Mouse (Mus musculus) hindbrain, embryonic 10.5 days (tissue): ENCODE measurements around the gene Prkn. TPM values are rescaled to one million over a fixed set of nuclear protein-coding genes. Genes with fewer than 3 reads are reported as not detected.

Experiments used
- DNase-seq: peaks from one replicate; pipeline ENCODE4 v3.0.0-alpha.2; 2017; ENCODE audit warnings: low spot score
- H3K27ac ChIP-seq: fragments of 300-500 bp; sonication (generic); 2 replicates; pipeline ENCODE4 v1.5.1; 2016; ENCODE audit warnings: mild to moderate bottlenecking, moderate library complexity
- H3K27me3 ChIP-seq: fragments of 300-500 bp; sonication (generic); 2 replicates; pipeline ENCODE4 v1.6.1; 2016; ENCODE audit warnings: mild to moderate bottlenecking; ENCODE audit not compliant: poor library complexity, insufficient read depth, severe bottlenecking
- H3K36me3 ChIP-seq: fragments of 300-500 bp; sonication (generic); 2 replicates; pipeline ENCODE4 v1.6.1; 2016; ENCODE audit warnings: mild to moderate bottlenecking, moderate library complexity
- H3K4me1 ChIP-seq: fragments of 300-500 bp; sonication (generic); replicated peaks from 2 replicates; pipeline ENCODE4 v1.6.1; 2016; ENCODE audit warnings: mild to moderate bottlenecking
- H3K4me3 ChIP-seq: fragments of 300-500 bp; sonication (generic); 2 replicates; pipeline ENCODE4 v1.5.1; 2016; ENCODE audit warnings: mild to moderate bottlenecking, moderate library complexity
- H3K9me3 ChIP-seq: fragments of 300-500 bp; sonication (generic); 2 replicates; pipeline ENCODE4 v1.6.1; 2016; ENCODE audit warnings: mild to moderate bottlenecking, moderate library complexity
- WGBS: fragments of 180-500 bp; shearing (Covaris S2); methylation state at CpG from one replicate; pipeline ENCODE4 v1.1.7; 2016; 5-methylcytosine and 5-hydroxymethylcytosine counted together
- polyA plus RNA-seq: library from polyadenylated mRNA; unstranded; fragments of >200 nt; fragmentation: Nextera tagmentation; extraction: Ambion mirVana; gene quantifications from 2 replicates; pipeline ENCODE4 v1.2.1, GENCODE M21; 2016

Gene Prkn
- polyA plus RNA-seq, 1 experiment from 2014 or later = 1.2 TPM

DNA sequence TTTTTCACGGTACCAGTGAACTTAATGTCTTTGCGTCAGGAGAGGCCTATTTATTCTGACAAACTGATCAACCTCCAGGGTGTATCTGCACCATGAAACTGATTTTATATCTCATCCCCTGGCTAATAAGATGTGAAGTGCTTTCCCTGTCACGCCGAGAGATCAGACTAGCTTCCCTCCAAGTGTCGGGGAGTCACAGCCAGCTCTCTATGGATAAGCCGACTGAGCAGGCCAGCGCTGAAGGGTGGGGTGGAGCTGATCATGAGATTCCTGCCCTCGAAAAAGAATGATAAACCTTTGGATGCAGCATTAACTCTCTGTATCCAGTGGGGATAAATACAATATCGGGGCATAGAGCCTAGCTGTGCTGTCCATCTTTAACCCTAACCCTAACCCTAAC, 1160.1 kb downstream of the Prkn start:
- no peak for DNase-seq
- no peaks in the 10 kb centered on the region for H3K36me3 ChIP-seq
- H3K4me3 ChIP-seq = no peak overlapping the region
- no peaks in the 10 kb centered on the region for H3K4me1 ChIP-seq
- H3K9me3 ChIP-seq = no peaks in the 10 kb centered on the region
- no peak overlapping the region for H3K27ac ChIP-seq
- no peaks in the 10 kb centered on the region for H3K27me3 ChIP-seq
- WGBS = 80% methylated on average over 9 of the region's 9 CpGs

DNA sequence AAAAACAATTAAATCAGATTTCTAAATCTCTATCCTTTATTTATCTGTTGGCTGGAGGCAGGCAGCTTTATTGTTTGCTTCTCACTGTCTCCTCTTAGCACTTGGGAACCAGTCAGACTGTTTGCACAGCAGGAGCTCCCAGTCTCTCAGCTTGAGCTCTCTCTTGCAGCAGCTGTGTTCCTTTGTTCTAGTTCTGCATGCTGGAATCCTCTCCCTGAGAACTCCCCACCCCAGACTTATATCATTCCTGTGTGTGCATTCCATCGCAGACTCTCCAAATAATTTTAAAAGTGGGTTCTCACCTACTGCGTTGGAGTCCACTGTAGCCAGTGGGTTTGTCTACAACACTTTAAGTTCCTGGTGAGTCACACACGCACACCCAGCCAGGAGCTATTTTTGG, 1181.1 kb downstream of the Prkn start:
- no peaks in the 10 kb centered on the region for H3K36me3 ChIP-seq
- no peak overlapping the region for H3K27ac ChIP-seq
- no peak overlapping the region for H3K4me3 ChIP-seq
- DNase-seq = no peak
- H3K27me3 ChIP-seq = no peaks in the 10 kb centered on the region
- H3K9me3 ChIP-seq = peaks cover 13% of the 10 kb centered on the region
- WGBS = 47% methylated on average over 3 of the region's 3 CpGs
- H3K4me1 ChIP-seq = no peaks in the 10 kb centered on the region

DNA sequence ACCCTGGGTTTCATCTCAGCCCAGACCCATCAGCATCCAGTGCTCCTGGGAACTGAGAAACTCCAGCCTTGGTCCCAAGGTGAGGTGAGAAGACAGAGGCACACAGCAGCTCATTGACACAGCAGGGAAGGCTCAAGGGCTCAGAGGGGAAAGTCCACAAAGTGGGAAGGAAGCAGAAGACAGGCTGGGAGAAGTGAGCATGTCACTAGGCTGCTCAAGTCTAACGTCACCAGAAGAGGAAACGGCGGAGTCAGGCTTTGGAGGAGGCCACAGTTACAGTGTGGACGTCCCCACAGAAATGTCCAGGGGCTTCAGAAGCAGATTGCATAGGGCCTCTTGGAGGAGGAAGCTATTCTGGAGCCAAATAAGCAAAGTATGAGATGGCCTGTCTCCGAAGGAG, 1189.2 kb downstream of the Prkn start:
- Histone ChIP-seq H3K27ac (peak overlapping the region; percentile 84; the same call in 1 of the 2 replicates), H3K36me3 (no peaks in the 10 kb centered on the region), H3K9me3 (no peaks in the 10 kb centered on the region), H3K4me1 (peaks cover 29% of the 10 kb centered on the region), H3K4me3 (no peak overlapping the region), H3K27me3 (peaks cover 11% of the 10 kb centered on the region)
- DNase-seq = no peak
- WGBS = 72% methylated on average over 5 of the region's 5 CpGs

DNA sequence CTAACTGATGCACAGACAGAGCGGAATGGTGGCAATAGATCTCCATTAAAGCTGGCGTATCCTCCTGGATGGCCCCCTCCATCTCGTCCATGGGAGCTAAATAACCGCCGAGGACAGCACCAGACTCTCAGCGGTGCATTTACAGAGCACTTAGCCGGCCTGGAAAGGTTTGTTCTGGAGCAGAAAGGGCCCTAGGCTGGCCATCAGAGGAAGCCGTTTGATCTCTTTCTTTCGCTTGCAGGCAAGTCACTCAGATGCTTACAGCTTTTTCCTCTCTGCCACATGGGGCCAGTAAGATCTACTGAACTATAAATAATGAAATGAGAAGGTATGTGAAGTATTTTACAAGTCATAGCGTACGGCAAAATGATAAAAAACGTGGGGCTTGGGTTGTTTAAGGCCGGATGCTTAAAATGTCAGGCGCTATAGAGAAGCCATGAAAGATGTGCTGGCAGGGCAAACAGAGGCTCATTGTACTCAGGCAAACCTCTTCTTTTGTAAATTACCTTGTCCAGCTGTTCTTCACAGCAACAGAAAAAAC, 1189.8 kb downstream of the Prkn start:
- DNase-seq = peak; percentile 30
- H3K27ac ChIP-seq = peak overlapping the region; percentile 84
- no peaks in the 10 kb centered on the region for H3K36me3 ChIP-seq
- peak overlapping the region; percentile 37; the same call in 1 of the 2 replicates for H3K4me3 ChIP-seq
- WGBS = 19% methylated on average over 14 of the region's 14 CpGs
- H3K4me1 ChIP-seq = peaks cover 29% of the 10 kb centered on the region
- peaks cover 11% of the 10 kb centered on the region for H3K27me3 ChIP-seq
- no peaks in the 10 kb centered on the region for H3K9me3 ChIP-seq

DNA sequence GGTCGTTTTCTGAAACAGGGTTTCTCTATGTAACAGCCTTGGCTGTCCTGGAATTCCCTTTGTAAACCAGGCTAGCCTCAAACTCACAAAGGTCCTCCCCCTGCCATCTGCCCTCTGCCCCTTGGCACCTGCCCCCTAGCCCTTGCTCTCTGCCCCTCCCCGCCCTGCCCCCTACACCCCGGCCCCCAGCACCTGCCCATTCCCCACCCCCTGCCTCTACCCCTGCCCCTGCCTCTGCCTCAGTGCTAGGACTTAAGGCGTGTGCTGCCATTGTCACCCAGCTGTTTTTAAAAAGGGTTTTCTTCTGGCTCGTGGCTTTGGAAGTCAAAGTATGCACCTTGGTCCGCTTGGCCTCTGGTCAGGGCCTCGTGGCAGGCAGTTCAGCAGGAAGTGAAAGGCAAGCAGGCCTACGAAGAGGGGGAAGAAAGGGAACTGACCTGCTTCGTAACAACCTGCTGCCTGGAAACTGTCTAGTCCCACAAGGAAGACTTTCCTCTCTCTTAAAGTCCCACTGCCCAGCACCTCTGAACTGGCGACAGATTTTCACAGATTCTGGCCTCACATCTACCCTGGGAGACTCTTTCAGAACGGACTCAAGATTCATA, 1190.5 kb downstream of the Prkn start:
- peak overlapping the region; percentile 37 for H3K4me3 ChIP-seq
- no peaks in the 10 kb centered on the region for H3K9me3 ChIP-seq
- H3K36me3 ChIP-seq = no peaks in the 10 kb centered on the region
- H3K4me1 ChIP-seq = peaks cover 29% of the 10 kb centered on the region
- peak overlapping the region; percentile 84 for H3K27ac ChIP-seq
- DNase-seq = peak; percentile 40
- H3K27me3 ChIP-seq = peaks cover 11% of the 10 kb centered on the region
- WGBS = 5% methylated on average over 11 of the region's 11 CpGs

DNA sequence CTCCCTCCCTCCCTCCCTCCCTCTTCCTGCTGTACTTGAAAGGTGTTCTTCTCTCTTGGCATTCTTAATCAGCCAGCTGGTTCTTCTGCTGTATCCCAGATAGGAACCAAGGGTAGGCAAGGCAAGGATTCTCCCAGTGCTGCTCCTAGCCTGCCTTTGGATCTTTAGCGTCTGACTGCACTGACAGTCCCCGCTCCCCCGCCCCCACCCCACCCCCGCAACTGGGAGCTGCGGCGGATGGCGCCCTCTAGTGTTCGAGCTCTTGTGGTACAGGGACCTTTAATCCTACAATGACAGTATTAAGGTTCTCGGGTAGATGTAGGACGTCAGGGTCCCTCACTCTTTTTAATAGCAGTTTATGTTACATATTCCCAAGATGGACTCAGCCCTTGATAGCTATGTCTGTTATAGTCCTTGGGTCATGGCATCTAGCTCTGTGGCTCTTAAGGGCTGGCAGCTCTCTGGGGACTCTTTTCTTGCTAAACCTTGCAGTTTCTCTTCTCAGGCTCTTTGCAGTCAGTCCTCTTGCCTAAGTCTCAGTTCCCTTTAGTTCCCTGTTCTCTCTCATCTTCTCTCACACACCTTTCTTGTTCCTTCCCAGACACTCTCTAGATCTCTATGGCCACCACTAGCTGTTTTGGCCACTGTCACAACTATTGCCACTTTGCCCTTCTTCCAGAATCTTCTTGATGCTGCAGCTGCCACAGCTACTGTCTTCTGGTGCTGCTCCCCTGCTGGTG, 1191.2 kb downstream of the Prkn start:
- peak overlapping the region; percentile 84 for H3K27ac ChIP-seq
- H3K4me3 ChIP-seq = peak overlapping the region; percentile 37
- no peaks in the 10 kb centered on the region for H3K9me3 ChIP-seq
- peaks cover 29% of the 10 kb centered on the region for H3K4me1 ChIP-seq
- DNase-seq = peak; percentile 82
- WGBS = 2% methylated on average over 10 of the region's 10 CpGs
- peaks cover 11% of the 10 kb centered on the region for H3K27me3 ChIP-seq
- no peaks in the 10 kb centered on the region for H3K36me3 ChIP-seq

DNA sequence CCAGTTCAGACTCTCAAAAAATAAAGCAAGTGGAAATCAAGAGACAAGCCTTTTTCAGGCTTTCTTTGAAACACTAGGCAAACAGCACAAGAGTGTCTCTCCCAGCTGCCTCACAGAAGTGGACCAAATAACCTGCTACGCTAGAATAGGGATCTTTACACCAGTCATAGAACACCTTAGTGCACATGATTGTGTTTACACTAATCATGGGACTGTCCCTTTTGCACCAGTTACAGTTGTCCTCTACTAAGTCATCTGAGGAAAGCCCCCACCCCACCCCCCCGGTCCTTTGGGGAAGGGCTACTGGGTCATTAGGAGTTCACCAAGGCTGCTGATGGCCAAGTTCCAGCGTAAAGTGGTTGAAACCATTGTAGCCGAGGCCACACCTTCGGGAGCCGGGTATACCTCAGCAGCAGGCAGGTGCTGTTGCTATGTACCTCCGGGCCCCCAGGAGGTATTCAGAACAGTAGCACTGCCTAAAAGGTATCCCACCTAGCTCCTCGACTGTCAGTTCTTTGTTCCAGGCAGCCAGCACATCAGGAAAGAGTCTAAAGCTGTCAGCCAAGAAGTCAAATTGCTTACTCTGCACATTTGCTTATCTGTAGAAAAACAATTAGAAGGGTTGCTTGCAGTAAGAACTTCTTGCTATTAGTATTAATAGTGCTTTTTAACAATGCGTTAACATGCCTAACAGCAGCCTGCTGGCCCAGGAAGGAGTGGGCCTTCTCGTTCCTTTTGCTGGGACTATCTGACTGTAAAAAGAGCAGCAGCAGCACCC, 1192.0 kb downstream of the Prkn start:
- WGBS = 76% methylated on average over 10 of the region's 10 CpGs
- peaks cover 11% of the 10 kb centered on the region for H3K27me3 ChIP-seq
- no peak for DNase-seq
- H3K27ac ChIP-seq = no peak overlapping the region
- no peaks in the 10 kb centered on the region for H3K36me3 ChIP-seq
- H3K4me1 ChIP-seq = peaks cover 29% of the 10 kb centered on the region
- no peaks in the 10 kb centered on the region for H3K9me3 ChIP-seq
- H3K4me3 ChIP-seq = no peak overlapping the region

DNA sequence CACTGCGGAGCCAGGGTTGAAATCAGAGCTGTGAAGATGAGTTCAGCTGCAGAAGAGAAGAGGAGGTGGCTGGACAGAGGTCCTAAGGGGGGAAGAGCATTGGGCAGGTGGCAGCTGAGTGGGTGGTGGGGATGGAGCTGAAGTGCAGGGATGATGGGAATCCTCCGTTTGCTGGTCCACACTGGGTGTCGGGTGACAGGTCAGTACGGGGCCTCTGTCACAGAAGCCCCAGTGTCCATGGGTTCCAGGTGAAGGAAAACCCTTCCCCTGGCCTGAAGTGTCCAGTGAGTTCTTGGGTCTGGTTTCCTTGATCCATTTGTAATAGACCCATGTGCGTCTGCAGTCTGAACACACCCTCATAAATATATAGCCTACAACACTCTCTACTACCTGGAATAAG, 1195.2 kb downstream of the Prkn start:
- Histone ChIP-seq H3K27ac (no peak overlapping the region), H3K4me1 (peaks cover 21% of the 10 kb centered on the region), H3K27me3 (peaks cover 2% of the 10 kb centered on the region; the same call in 1 of the 2 replicates), H3K4me3 (no peak overlapping the region), H3K9me3 (no peaks in the 10 kb centered on the region), H3K36me3 (no peaks in the 10 kb centered on the region)
- 53% methylated on average over 5 of the region's 5 CpGs for WGBS
- DNase-seq = no peak

DNA sequence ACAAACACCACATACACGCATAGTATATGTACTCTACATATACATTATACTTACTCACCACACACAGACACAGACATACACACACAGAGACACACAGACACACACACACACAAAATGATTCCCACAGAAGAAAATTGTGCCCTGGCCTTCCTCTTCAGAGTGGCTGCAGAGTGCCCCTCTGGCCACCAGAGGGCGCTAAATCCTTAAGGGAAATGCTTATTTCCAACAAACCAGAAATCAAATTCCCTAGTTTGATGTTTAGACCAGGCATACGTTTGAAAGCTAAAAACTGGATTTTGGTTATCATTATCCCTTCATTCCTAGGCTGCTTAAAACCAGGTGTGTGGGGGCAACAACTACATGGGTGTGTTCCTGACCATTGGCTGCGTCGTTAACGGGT, 1196.0 kb downstream of the Prkn start:
- Histone ChIP-seq H3K36me3 (no peaks in the 10 kb centered on the region), H3K27ac (no peak overlapping the region), H3K27me3 (peaks cover 2% of the 10 kb centered on the region; the same call in 1 of the 2 replicates), H3K4me3 (no peak overlapping the region), H3K4me1 (peaks cover 13% of the 10 kb centered on the region), H3K9me3 (no peaks in the 10 kb centered on the region)
- WGBS = 48% methylated on average over 6 of the region's 6 CpGs
- DNase-seq = peak; percentile 59

DNA sequence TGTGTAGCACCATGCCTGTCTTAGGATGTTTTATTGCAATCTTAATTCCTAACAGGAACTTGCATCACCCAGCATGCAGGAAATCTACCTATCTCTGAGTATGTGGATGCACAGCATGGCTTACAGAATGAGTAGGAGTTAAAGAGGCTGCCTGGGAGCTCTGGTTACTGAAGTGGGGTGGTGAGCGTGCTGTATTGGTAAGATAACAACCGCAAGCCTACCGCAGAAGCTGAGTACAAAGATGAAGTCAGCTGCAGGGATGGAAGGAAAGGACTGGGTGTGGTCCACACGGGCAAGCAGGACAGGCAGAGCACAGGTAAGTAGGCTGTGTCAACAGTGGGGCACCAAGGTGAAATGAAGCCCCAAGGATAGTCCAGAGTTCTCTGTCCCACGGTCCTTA, 1196.9 kb downstream of the Prkn start:
- peaks cover 8% of the 10 kb centered on the region; the same call in 1 of the 2 replicates for H3K4me1 ChIP-seq
- no peak for DNase-seq
- H3K27ac ChIP-seq = no peak overlapping the region
- H3K4me3 ChIP-seq = no peak overlapping the region
- 91% methylated on average over 5 of the region's 5 CpGs for WGBS
- H3K9me3 ChIP-seq = no peaks in the 10 kb centered on the region
- H3K27me3 ChIP-seq = no peaks in the 10 kb centered on the region
- H3K36me3 ChIP-seq = no peaks in the 10 kb centered on the region

DNA sequence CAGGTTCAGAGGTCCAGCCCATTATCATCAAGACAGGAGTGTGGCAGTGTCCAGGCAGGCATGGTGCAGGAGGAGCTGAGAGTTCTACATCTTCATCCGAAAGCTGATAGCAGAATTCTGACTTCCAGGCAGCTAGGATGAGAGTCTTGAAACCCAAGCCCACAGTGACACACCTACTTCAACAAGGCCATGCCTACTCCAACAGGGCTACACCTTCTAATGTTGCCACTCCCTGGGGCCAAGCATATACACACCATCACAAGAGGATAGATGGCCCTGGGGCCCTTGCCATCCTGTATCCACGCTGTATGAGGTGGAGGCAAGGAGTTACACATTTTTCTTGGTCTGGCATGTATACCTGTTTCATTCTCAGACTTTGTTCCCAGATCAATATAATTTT, 1197.4 kb downstream of the Prkn start:
- H3K4me1 ChIP-seq = peaks cover 8% of the 10 kb centered on the region; the same call in 1 of the 2 replicates
- DNase-seq = no peak
- no peaks in the 10 kb centered on the region for H3K9me3 ChIP-seq
- H3K36me3 ChIP-seq = no peaks in the 10 kb centered on the region
- no peak overlapping the region for H3K4me3 ChIP-seq
- 95% methylated on average over 2 of the region's 2 CpGs for WGBS
- H3K27me3 ChIP-seq = no peaks in the 10 kb centered on the region
- no peak overlapping the region for H3K27ac ChIP-seq

DNA sequence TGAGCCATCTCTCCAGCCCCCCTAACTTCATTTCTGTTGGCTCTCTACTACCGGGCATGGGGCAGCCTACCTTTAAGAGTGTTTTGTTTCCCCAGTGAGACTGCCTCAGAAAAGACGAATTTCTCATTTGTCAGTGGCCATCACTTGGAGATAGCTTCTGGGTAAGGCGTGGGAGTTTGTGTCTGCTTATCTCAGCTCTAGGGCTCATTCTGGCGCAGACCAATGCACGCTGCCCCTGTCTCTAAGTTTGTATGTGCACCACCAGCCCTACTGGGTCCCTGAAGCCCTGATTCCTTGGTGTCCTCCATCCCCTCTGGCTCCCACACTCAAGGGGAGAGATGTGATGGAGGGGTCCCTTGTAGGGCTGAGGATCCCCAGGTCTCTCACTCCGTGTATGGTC, 1198.3 kb downstream of the Prkn start:
- WGBS = 79% methylated on average over 6 of the region's 6 CpGs
- no peak for DNase-seq
- peak overlapping the region; percentile 45; the same call in 1 of the 2 replicates for H3K27ac ChIP-seq
- no peaks in the 10 kb centered on the region for H3K9me3 ChIP-seq
- H3K36me3 ChIP-seq = no peaks in the 10 kb centered on the region
- peaks cover 8% of the 10 kb centered on the region; the same call in 1 of the 2 replicates for H3K4me1 ChIP-seq
- no peaks in the 10 kb centered on the region for H3K27me3 ChIP-seq
- H3K4me3 ChIP-seq = no peak overlapping the region
